Mouse (Mus musculus): ENCODE data around the gene Strap.
A peak's percentile ranks its signal among the peaks of the same experiment; 100 is the strongest.

The Strap gene

DNA sequence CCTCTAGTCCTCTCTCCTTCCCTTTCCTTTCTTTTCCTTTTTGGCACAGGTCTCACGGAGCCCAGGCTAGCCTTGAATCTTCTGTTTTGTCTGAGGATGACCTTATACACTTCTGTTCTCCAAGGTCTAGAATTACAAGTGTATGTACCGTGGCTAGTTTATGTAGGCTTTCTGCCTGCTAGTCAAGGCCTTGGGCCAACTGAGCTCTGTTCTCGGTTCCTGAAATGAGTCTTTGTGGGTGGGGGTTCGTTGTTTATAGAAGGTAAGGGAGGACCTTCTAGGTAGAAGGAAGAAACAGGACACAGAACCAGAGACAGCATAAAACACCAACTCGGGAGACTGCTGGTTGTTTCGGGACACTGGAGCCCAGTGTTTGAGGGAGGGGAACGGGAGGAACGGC, 40.3 kb downstream of the Strap start:
- Histone ChIP-seq H3K27me3 (ENCODE audit: insufficient read depth, low read length) (no peaks in the 10 kb centered on the region), H3K36me3 (ENCODE audit: insufficient read depth, low read length) (0 out of 2 replicates have a peak, but pooled peaks cover 10% of the 10 kb centered on the region), H3K4me1 (replicated peaks; ENCODE audit: low read depth, low read length) (peaks cover 25% of the 10 kb centered on the region), H3K9me3 (ENCODE audit: low read length) (no peaks in the 10 kb centered on the region), H3K4me3 (replicated peaks; ENCODE audit: low read length) (no peak overlapping the region)
- TF ChIP-seq CTCF (conservative IDR thresholded peaks at IDR 0.05; ENCODE audit: low read length) (no peak), POU5F1 (IDR thresholded peaks at IDR 0.05; ENCODE audit: borderline replicate concordance, low read length) (no peak), NANOG (IDR thresholded peaks at IDR 0.05; ENCODE audit: borderline replicate concordance, low read length) (no peak)

DNA sequence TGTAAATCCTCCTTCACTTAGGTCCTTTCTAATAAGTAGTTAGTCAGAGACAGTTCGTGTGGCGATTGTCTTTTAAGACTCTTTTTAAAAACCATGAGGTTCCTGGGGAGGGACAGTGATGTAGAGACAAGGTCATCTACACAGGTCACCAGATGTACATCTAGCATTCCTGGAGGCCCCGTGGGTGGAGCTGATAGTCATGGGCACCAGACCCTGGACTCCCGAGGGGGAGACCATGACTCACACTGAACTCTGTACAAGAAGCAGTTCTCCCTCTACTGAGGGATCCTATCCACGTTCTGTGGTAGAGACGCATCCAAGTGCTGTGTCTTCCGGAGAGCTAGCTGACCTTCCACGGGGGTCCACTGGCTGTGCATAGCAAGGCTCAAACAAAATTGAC, 42.1 kb downstream of the Strap start:
- H3K27me3 ChIP-seq (ENCODE audit: insufficient read depth, low read length), result no peaks in the 10 kb centered on the region
- peaks cover 22% of the 10 kb centered on the region for H3K4me1 ChIP-seq (replicated peaks; ENCODE audit: low read depth, low read length)
- TF ChIP-seq CTCF (conservative IDR thresholded peaks at IDR 0.05; ENCODE audit: low read length), result no peak
- no peak for TF ChIP-seq POU5F1 (IDR thresholded peaks at IDR 0.05; ENCODE audit: borderline replicate concordance, low read length)
- no peak for TF ChIP-seq NANOG (IDR thresholded peaks at IDR 0.05; ENCODE audit: borderline replicate concordance, low read length)

GRCm38 (mm10) chr6:137783899-137784637, 49.2 kb downstream of the Strap start:
- H3K36me3 ChIP-seq (ENCODE audit: insufficient read depth, low read length), result peaks cover 19% of the 10 kb centered on the region
- no peaks in the 10 kb centered on the region for H3K9me3 ChIP-seq (ENCODE audit: low read length)
- no peak overlapping the region for H3K4me3 ChIP-seq (replicated peaks; ENCODE audit: low read length)
- H3K27me3 ChIP-seq (ENCODE audit: insufficient read depth, low read length), result no peaks in the 10 kb centered on the region
- TF ChIP-seq POU5F1 (IDR thresholded peaks at IDR 0.05; ENCODE audit: borderline replicate concordance, low read length) (no peak), CTCF (conservative IDR thresholded peaks at IDR 0.05; ENCODE audit: low read length) (no peak), NANOG (IDR thresholded peaks at IDR 0.05; ENCODE audit: borderline replicate concordance, low read length) (no peak)
- H3K4me1 ChIP-seq (replicated peaks; ENCODE audit: low read depth, low read length), result peaks cover 10% of the 10 kb centered on the region; the same call in 1 of the 2 replicates

More for the DNA sequence above, 42.1 kb downstream of the Strap start:
- Histone ChIP-seq H3K36me3 (ENCODE audit: insufficient read depth, low read length) (0 out of 2 replicates have a peak, but pooled peaks cover 10% of the 10 kb centered on the region), H3K9me3 (ENCODE audit: low read length) (no peaks in the 10 kb centered on the region), H3K4me3 (replicated peaks; ENCODE audit: low read length) (no peak overlapping the region)

DNA sequence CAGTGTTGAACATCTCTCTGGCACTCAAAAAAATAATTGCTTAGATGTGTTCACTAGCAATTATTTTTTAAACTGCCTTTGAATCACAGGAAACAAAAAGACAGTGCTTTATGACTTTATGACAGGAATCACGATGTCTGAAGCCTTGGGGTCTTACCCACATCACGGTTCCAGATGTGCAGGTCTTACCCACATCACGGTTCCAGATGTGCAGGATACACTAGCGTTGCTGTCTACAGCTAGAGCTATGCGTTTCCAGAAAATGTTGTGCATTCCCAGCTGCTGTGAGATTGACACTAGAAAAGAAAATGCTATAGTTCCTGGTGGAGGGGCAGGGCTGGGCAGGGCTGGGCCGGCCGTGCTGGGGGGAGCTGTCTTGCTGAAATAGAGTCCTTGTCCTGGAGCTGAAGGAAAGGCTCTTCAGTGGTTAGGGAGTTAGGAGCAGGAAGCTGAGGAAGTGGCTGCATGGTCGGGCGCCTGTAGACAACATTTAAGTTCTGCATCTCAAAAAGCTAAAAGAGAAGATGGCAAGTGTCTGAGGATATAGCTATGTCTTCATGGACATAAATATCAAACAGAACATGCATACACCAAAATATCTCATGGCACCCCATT, 54.2 kb downstream of the Strap start:
- no peaks in the 10 kb centered on the region for H3K27me3 ChIP-seq (ENCODE audit: insufficient read depth, low read length)
- H3K9me3 ChIP-seq (ENCODE audit: low read length), result no peaks in the 10 kb centered on the region
- TF ChIP-seq NANOG (IDR thresholded peaks at IDR 0.05; ENCODE audit: borderline replicate concordance, low read length) (no peak), POU5F1 (IDR thresholded peaks at IDR 0.05; ENCODE audit: borderline replicate concordance, low read length) (no peak), CTCF (conservative IDR thresholded peaks at IDR 0.05; ENCODE audit: low read length) (no peak)
- H3K36me3 ChIP-seq (ENCODE audit: insufficient read depth, low read length), result peaks cover 13% of the 10 kb centered on the region
- no peak overlapping the region for H3K4me3 ChIP-seq (replicated peaks; ENCODE audit: low read length)
- H3K4me1 ChIP-seq (replicated peaks; ENCODE audit: low read depth, low read length), result peaks cover 12% of the 10 kb centered on the region

DNA sequence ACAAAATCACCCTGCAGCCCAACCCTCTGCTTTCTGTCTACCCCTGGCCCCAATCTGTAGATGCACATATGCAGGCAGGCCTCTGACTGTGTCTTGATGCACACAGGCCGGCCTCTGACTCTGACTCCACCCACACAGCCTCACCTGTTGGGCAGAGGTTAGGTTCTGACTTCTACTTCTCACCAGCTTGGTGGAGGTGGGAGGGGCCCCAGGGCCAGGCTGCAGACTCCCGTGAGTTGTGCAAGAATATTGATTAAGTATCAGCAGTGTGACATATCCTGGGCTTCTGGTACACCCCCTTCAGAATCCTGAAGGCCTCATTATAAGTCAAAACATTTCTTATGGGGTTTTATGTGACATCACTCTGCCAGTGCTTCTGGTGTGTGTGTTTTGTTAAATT, 54.8 kb downstream of the Strap start:
- peaks cover 13% of the 10 kb centered on the region for H3K36me3 ChIP-seq (ENCODE audit: insufficient read depth, low read length)
- TF ChIP-seq CTCF (conservative IDR thresholded peaks at IDR 0.05; ENCODE audit: low read length), result no peak
- TF ChIP-seq NANOG (IDR thresholded peaks at IDR 0.05; ENCODE audit: borderline replicate concordance, low read length), result no peak
- TF ChIP-seq POU5F1 (IDR thresholded peaks at IDR 0.05; ENCODE audit: borderline replicate concordance, low read length), result no peak
- no peaks in the 10 kb centered on the region for H3K27me3 ChIP-seq (ENCODE audit: insufficient read depth, low read length)
- no peaks in the 10 kb centered on the region for H3K9me3 ChIP-seq (ENCODE audit: low read length)
- no peak overlapping the region for H3K4me3 ChIP-seq (replicated peaks; ENCODE audit: low read length)
- peaks cover 12% of the 10 kb centered on the region for H3K4me1 ChIP-seq (replicated peaks; ENCODE audit: low read depth, low read length)

GRCm38 (mm10) chr6:137795494-137795893, 60.6 kb downstream of the Strap start:
- Histone ChIP-seq H3K36me3 (ENCODE audit: insufficient read depth, low read length) (0 out of 2 replicates have a peak, but pooled peaks cover 7% of the 10 kb centered on the region), H3K4me3 (replicated peaks; ENCODE audit: low read length) (no peak overlapping the region), H3K4me1 (replicated peaks; ENCODE audit: low read depth, low read length) (peaks cover 5% of the 10 kb centered on the region), H3K9me3 (ENCODE audit: low read length) (no peaks in the 10 kb centered on the region), H3K27me3 (ENCODE audit: insufficient read depth, low read length) (no peaks in the 10 kb centered on the region)
- TF ChIP-seq NANOG (IDR thresholded peaks at IDR 0.05; ENCODE audit: borderline replicate concordance, low read length), result no peak
- TF ChIP-seq POU5F1 (IDR thresholded peaks at IDR 0.05; ENCODE audit: borderline replicate concordance, low read length), result no peak
- TF ChIP-seq CTCF (conservative IDR thresholded peaks at IDR 0.05; ENCODE audit: low read length), result no peak

- no peak overlapping the region for H3K4me3 ChIP-seq (replicated peaks; ENCODE audit: low read length)
- 0 out of 2 replicates have a peak, but pooled peaks cover 7% of the 10 kb centered on the region for H3K36me3 ChIP-seq (ENCODE audit: insufficient read depth, low read length)
- H3K27me3 ChIP-seq (ENCODE audit: insufficient read depth, low read length), result no peaks in the 10 kb centered on the region
- no peak for TF ChIP-seq NANOG (IDR thresholded peaks at IDR 0.05; ENCODE audit: borderline replicate concordance, low read length)
- peak; percentile 72 for TF ChIP-seq CTCF (conservative IDR thresholded peaks at IDR 0.05; ENCODE audit: low read length)
- TF ChIP-seq POU5F1 (IDR thresholded peaks at IDR 0.05; ENCODE audit: borderline replicate concordance, low read length), result no peak
- H3K4me1 ChIP-seq (replicated peaks; ENCODE audit: low read depth, low read length), result peaks cover 5% of the 10 kb centered on the region
- H3K9me3 ChIP-seq (ENCODE audit: low read length), result no peaks in the 10 kb centered on the region
Measured at GRCm38 (mm10) chr6:137796596-137797567, 62.0 kb downstream of the Strap start.

- TF ChIP-seq CTCF (conservative IDR thresholded peaks at IDR 0.05; ENCODE audit: low read length) (no peak), NANOG (IDR thresholded peaks at IDR 0.05; ENCODE audit: borderline replicate concordance, low read length) (no peak), POU5F1 (IDR thresholded peaks at IDR 0.05; ENCODE audit: borderline replicate concordance, low read length) (no peak)
- H3K4me1 ChIP-seq (replicated peaks; ENCODE audit: low read depth, low read length), result peaks cover 8% of the 10 kb centered on the region
Measured at GRCm38 (mm10) chr6:137799253-137799652, 64.4 kb downstream of the Strap start.

More at GRCm38 (mm10) chr6:137799253-137799652, 64.4 kb downstream of the Strap start:
- Histone ChIP-seq H3K9me3 (ENCODE audit: low read length) (no peaks in the 10 kb centered on the region), H3K27me3 (ENCODE audit: insufficient read depth, low read length) (no peaks in the 10 kb centered on the region), H3K4me3 (replicated peaks; ENCODE audit: low read length) (no peak overlapping the region), H3K36me3 (ENCODE audit: insufficient read depth, low read length) (0 out of 2 replicates have a peak, but pooled peaks cover 7% of the 10 kb centered on the region)
